Mouse (Mus musculus): Measurements from ENCODE around the gene Ascc1.

GRCm38 (mm10) chr10:60097774-60098173 lies 95.2 kb downstream of the Ascc1 start:
- TF ChIP-seq CTCF (IDR thresholded peaks at IDR 0.05) (no peak), EP300 (IDR thresholded peaks at IDR 0.05) (no peak)

Measured in lung, postnatal 0 days (tissue).